Mouse (Mus musculus) embryonic fibroblast, embryonic 13.5 days (primary cell): ENCODE data around the gene Rab1a.

ENCODE experiments used
- CTCF ChIP-seq: IDR thresholded peaks from 2 replicates; pipeline ENCODE4 v1.5.1; 2011; ENCODE audit warnings: mild to moderate bottlenecking, control low read depth, low read length, moderate library complexity, borderline replicate concordance; ENCODE audit not compliant: insufficient read depth
- POLR2A ChIP-seq: IDR thresholded peaks from 2 replicates; pipeline ENCODE4 v1.6.1; 2011; ENCODE audit warnings: low read depth, mild to moderate bottlenecking, control low read depth, low read length, moderate library complexity

DNA sequence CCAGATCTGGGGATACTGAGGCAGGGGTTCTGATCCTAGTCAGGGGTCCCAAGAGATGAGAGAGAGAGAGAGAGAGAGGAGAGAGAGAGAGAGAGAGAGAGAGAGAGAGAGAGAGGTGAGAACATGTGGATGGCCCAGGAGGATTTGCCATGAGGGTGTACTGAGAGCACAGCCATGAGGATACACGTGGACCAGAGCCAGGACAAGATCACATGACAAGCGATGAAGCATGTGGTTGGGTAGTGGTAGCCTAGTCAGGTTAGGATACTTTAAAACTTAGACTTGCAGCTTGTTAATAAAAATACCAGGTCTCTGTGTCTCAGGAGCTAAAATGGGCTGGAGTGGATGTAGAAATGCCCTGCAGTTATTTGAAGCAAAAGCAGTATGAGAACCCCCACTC is 74.7 kb downstream of the Rab1a start:
- TF ChIP-seq CTCF, result no peak
- no peak for TF ChIP-seq POLR2A
